Mouse (Mus musculus): ENCODE measurements around the gene Fkbp15. TPM values are rescaled to one million over a fixed set of nuclear protein-coding genes. Genes with fewer than 3 reads are reported as not detected.

Fkbp15 gene
- polyA plus RNA-seq, 1 experiment from 2014 or later, result 18.6 TPM

Other genes starting within 250 kb of the Fkbp15 start
- not detected in 2 replicates for gene Mup21, start 209.7 kb downstream of the Fkbp15 start, polyA plus RNA-seq (2016; fragmentation: Nextera tagmentation; extraction: Ambion mirVana)
- 0.82 and 1.2 TPM in 2 replicates for gene Zfp37, start 129.5 kb downstream of the Fkbp15 start, polyA plus RNA-seq (2016; fragmentation: Nextera tagmentation; extraction: Ambion mirVana)
- 6.5 and 6.8 TPM in 2 replicates for gene Slc31a2, start 98.0 kb downstream of the Fkbp15 start, polyA plus RNA-seq (2016; fragmentation: Nextera tagmentation; extraction: Ambion mirVana)
- gene Slc31a1, start 179 bp upstream of the Fkbp15 start, polyA plus RNA-seq (2016; fragmentation: Nextera tagmentation; extraction: Ambion mirVana), result 45.8 and 45.9 TPM in 2 replicates
- gene Cdc26, start 48.1 kb upstream of the Fkbp15 start, polyA plus RNA-seq (2016; fragmentation: Nextera tagmentation; extraction: Ambion mirVana), result 94.4 and 95.5 TPM in 2 replicates
- 18.5 and 18.8 TPM in 2 replicates for gene Prpf4, start 48.2 kb upstream of the Fkbp15 start, polyA plus RNA-seq (2016; fragmentation: Nextera tagmentation; extraction: Ambion mirVana)
- gene Rnf183, start 74.7 kb upstream of the Fkbp15 start, polyA plus RNA-seq (2016; fragmentation: Nextera tagmentation; extraction: Ambion mirVana), result not detected in 2 replicates
- gene Wdr31, start 110.3 kb upstream of the Fkbp15 start, polyA plus RNA-seq (2016; fragmentation: Nextera tagmentation; extraction: Ambion mirVana), result 2.4 and 2.6 TPM in 2 replicates
- gene Bspry, start 119.5 kb upstream of the Fkbp15 start, polyA plus RNA-seq (2016; fragmentation: Nextera tagmentation; extraction: Ambion mirVana), result 0.24 and 0.27 TPM in 2 replicates
- 4.3 and 4.6 TPM in 2 replicates for gene Hdhd3, start 142.9 kb upstream of the Fkbp15 start, polyA plus RNA-seq (2016; fragmentation: Nextera tagmentation; extraction: Ambion mirVana)
- gene Alad, start 159.4 kb upstream of the Fkbp15 start, polyA plus RNA-seq (2016; fragmentation: Nextera tagmentation; extraction: Ambion mirVana), result 626 and 633 TPM in 2 replicates
- gene Pole3, start 164.5 kb upstream of the Fkbp15 start, polyA plus RNA-seq (2016; fragmentation: Nextera tagmentation; extraction: Ambion mirVana), result 80.6 and 84.1 TPM in 2 replicates
- gene 4933430I17Rik, start 164.8 kb upstream of the Fkbp15 start, polyA plus RNA-seq (2016; fragmentation: Nextera tagmentation; extraction: Ambion mirVana), result 0.12 and 0.21 TPM in 2 replicates
- 8.1 and 9.0 TPM in 2 replicates for gene Rgs3, start 199.3 kb upstream of the Fkbp15 start, polyA plus RNA-seq (2016; fragmentation: Nextera tagmentation; extraction: Ambion mirVana)

Measured in liver, embryonic 12.5 days (tissue).